Mouse (Mus musculus) ES-E14 (cell line): Measurements from ENCODE around the gene AI413582.

Experiments used
- CHD2 ChIP-seq: IDR thresholded peaks from 2 replicates; pipeline ENCODE4 v1.6.1; 2014; ENCODE audit warnings: mild to moderate bottlenecking, low read depth, low read length, inconsistent platforms
- MAFK ChIP-seq: IDR thresholded peaks from 2 replicates; pipeline ENCODE4 v1.6.1; 2014; ENCODE audit warnings: mild to moderate bottlenecking, low read depth, low read length, inconsistent platforms; ENCODE audit not compliant: insufficient read depth

DNA sequence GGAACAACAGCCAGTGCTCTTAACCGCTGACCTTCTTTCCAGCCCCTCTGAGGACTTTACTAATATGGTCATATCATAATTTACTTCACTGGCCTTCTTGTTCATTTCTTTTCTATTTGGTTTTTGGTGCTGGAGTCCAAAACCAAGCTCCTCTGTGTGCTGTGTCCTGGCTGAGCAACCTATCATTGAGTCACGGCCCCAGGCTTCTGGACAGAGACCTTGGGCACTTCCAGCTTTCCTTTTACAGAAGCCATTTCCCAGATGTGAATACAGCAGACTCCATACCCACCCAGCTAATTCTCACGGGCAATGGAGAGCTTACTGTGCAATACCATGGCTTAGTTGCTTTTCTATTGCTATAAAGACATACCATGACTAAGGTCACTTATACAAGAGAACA, 34.7 kb upstream of the AI413582 start:
- TF ChIP-seq CHD2, result no peak
- no peak for TF ChIP-seq MAFK
